Mouse (Mus musculus): ENCODE data around the gene Tasp1.
A peak's percentile ranks its signal among the peaks of the same experiment; 100 is the strongest.
"Not testable (repeated sequence)": the region's sequence is repeated elsewhere in the genome, so short reads cannot be mapped to it uniquely, and the experiment has no call there.

The Tasp1 gene

DNA sequence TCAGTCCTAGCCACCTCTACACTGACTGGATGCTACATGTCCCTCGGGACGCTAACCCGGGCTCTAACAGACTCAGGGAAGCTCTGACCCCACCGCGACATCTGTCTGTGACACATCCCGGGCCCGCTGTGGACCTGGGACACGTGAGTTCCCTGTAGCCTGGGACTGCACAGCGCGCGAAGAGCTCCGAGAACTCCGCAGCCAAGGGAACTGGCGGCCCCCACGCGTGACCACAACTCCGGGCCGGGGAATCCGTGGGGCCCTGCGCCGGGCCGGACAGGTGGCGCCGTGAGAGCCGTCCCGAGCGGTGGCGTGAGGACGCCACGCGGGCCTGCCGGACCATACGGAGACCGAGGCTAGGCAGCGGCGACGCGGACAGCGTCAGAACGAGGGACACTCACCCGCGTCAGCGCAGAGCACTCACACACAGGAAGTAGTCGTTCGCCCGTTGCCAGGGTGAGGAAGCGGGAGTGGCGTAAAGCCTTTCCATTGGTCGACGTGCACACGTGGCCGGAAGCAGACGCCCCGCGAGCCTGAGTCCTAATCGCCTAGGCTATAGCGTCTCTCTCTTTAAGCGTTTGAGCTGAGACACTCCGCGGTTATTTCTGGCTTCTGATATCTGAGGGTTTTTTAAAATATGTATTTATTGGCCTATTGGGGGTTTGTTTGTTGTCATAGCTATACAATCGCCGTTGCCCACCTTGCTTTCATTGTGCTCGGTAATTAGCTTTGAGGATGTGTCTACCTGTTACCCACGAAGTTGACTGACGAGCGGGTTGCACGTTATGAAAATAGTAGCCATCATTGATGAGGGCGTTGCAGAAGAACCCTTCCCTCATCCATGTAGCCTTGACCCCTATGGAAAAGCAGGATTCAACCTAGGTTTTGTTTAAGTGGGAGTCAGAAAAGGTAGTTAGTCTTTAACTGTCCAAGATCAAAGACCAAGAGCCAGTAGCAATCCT lies at the start of gene Tasp1:
TSS of gene Tasp1 (minus strand) at position 453 of the 962 bp plus-strand sequence.
- peak; percentile 87 to 92 for DNase-seq (ENCODE audit: low spot score in 2 of 2)

DNA sequence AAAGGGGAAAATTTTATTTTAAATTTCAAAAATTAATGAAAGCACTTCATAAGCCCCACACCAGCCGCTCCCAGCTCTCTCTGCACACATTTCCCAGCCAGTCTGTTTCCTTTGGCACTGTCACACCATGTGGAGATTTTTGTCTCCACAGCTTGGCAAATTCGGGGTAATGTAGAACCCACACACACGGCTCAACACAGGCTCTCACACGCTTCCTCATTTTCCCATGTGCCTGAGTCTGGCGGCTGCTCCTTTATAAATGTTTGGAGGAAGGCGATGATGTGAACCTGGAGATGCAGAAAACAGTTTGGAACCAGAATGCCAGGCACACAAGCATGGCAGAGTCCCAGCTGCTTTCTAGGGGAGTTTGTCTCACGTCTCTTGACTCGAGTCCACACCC lies 47.2 kb upstream of the Tasp1 start:
- DNase-seq (ENCODE audit: low spot score in 2 of 2), result no peak

DNA sequence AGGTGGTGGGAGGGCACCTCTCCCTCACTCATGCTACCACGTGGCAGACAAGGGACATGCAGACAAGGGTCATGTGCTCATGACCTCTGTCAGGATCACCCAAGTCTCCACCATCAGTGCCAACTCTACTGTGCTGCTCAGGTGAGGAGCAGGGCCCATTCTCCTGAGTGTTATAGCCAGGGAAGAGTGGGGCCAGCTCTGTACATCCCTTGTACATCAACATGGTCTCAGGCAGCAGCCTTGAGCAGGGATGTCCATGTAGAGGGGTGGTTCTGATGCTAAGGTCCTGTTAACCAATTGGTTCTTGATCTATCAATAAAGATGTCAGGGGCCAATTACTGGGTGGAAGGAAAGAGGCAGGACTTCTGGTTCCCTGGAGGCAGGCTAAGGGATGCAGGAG lies 42.3 kb upstream of the Tasp1 start:
- DNase-seq (ENCODE audit: low spot score in 2 of 2), result no peak

DNA sequence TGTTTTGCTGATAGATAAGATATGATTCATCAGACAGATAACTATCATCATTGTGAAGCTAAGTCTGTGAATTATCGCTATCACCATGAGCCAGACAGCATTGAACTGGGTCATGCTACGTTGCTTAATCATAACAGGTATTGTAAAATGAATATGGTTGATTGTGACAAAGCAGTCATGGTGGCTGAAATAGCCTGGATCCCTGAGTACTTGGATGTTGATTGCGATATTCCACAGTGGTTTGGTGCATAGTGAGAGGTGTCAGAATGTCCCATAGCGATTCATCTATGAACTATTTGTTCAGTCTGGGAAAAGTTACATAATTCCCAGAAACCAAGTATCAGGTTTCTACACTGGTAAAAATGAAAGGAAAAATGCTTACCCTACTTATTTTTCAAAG lies 41.0 kb upstream of the Tasp1 start:
- DNase-seq (ENCODE audit: low spot score in 2 of 2), result no peak

DNA sequence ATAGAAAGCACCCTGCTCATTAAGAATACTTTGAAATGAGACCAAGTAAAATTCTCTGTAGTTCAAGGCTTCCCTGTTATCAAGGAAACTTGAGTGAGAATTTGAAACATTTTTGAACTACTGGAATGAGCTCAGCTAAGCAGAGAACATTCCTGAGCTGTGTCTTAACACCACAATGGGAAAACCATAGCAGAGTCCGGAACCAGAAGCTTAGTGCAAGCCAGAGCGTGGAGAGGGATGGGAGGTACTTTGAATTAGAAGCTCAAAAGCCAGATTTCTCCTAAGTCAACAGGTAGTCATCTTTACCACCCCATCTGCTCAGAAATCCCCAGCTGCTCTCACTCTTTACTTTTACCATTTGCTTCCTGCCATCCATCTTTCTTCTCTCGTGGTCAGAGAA lies 38.3 kb upstream of the Tasp1 start:
- DNase-seq (ENCODE audit: low spot score in 2 of 2), result no peak

DNA sequence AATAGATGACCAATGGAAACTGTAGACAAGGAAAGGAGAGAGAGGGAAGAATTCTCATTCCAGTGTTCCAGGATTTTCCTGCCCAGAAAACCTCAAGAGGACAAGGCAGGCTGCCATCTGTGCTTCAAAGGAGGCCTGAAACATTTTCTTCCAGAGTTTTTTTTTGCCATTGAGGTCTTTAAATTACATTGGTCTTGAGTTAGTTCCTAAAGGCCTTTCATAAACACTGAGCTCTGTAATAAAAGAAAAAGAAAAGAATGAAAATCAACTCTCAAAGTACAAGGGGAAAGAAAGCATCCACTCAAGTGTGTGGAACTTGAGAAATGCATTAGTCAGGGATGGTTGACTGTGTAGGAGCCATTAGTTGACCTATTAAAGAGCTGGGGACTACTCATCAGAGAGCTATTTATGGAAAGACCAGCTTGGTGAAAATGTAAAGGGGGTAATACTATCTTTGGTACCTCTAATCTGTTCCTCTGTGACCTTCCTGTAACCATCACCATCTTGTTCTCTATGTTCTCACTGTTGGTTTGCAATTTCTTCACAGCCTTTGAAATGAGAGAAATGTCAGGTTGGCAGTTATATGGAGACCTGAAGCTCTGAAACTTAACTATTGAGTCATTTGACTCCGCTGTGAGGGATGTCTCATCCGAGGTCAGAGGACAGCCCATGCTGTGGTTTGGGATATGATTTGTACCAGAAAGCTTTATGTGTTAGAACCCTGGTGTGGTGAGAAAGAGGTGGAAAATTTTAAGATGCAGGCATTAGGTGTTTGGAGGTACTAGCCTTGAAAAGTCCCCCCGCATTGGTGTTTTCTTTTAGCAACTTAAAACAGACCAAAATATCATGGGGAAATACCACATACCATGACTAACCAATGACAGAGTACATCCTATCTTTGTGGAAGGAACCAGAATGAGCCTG lies 34.2 kb upstream of the Tasp1 start:
- DNase-seq (ENCODE audit: low spot score in 2 of 2), result no peak

DNA sequence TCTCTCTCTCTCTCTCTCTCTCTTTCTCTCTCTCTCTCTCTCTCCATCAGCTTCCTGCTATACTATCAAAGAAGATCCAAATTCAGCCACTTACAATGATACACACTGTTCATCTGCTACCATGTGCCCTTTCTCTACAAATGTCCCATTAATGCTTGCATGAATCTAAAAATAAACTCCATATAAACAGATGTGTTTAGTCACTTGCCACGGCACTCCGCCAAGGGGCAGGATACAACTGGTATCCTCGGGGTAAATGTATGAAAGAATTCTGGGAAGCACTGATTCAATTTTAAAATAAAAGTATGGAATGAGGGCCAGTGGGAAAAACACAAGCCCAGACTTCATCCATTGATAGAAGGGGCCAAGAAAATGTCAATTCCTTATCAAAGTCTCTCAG lies 33.4 kb upstream of the Tasp1 start:
- no peak for DNase-seq (ENCODE audit: low spot score in 2 of 2)

DNA sequence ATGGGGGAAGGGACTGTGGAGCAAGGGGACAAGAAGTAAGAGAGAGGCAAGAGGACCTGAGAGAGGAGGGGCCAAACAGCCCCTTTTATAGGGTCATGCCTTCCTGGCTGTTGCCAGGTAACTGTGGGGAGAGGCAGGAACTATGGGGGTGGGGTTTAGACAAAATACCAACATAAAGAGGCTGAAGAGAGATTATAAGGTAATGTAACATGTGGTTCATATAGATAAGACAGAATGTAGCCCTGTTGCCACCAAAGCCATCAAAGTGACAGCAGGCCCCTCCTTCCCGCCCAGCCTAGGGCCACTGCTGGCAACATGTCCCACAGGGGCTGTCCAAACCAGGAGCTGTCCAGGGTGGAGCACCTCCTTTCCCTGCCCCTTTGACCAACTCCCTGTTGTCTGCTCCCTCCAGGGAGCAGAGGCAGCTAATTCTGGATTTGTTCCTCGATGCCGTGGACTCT lies 30.6 kb upstream of the Tasp1 start:
- DNase-seq (ENCODE audit: low spot score in 2 of 2), result peak in 1 of 2 experiments; percentile 48

DNA sequence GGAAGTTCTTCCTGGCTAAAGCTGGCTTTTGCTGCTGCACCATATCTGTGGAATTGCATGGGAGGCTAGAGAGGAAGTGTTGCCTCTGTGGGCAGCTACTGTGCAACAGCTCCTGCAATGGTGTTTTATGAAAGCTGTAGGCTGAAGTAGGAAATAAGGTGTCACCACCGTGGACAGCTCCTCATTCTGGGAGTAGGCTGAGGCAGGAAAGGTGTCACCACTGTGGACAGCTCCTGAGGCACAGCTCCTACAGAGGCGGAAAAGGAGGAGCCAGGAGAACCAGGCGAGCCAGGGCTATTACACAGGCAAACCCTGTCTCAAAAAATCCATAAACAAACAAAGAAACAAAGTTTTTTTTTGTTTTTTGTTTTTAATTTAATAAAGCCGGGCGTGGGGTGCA lies 29.4 kb upstream of the Tasp1 start:
- DNase-seq (ENCODE audit: low spot score in 2 of 2), result no peak

DNA sequence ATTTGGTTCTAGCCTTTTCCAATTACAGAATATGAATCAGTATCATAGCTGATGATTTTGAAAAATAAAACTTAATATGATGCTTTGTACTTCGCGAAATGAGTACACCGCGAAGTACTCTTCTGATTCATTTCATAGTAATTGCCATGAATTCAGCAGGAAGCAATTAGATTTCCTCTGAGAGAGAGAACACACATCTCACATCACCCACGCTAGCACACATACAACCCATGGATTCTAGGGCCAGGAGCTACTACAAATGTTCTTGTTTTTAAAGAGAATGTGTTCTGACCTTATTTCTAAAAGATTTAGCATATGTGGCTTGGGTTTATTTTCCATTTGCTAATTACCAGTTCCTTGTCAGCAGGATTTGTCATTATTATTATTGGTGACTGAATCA lies 26.8 kb upstream of the Tasp1 start:
- DNase-seq (ENCODE audit: low spot score in 2 of 2), result no peak

DNA sequence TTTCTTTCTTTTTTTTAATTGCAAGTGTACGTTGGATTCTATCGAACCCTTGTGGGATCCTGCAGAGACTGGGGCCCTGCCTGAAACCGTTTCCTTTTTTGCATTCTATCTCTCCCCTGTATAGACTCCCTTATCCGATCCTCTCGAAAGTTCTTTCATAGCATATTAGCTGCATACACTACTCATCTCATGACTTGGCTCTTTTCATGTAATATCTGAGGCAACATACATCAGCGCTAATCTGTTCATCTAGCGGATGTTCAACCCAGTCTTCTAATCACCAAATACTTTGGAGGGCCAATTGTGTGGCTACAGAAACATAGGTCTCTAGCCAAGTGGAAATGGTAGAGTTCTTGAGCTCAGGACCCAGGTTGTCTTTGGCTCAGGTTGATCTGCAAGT lies 17.6 kb upstream of the Tasp1 start:
- DNase-seq (ENCODE audit: low spot score in 2 of 2), result no peak

DNA sequence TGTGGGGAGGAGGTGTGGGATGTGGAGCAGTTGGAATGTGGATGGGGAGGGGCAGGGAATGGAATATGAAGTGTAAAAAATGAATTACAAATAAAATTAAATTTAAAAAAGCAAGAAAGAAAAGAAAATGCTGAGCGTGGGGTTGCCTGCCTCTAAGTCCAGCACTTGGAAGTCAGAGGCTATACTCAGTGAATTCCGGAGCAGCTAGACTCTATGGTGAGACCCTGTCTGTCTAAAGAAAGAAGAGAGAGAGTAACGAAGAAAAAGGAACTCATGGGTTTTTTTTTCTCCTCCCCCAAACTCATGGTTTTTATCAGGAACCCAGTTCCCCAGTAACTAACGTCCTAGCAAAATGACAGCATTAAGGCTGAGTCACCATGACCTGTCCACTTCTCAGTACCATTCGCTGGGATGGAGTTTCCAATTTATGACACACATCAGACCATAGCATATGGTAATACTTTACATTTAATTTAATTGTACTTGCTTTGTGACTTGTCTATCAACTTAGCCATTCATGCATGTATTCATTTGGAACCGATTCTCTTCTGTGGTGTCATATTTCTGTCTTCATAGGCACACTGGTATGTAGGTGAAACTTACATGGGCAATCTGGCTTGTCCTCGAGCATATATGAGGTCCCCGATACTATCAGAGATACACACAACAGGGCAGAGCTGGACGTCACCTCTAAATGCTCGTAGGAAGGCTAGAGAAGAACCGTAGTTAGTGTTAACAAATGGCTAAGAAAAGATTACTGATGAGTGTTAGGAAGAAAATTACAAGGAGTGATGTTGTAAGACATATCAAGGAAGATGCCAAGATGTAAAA lies 14.4 kb upstream of the Tasp1 start:
- DNase-seq (ENCODE audit: low spot score in 2 of 2), result no peak

DNA sequence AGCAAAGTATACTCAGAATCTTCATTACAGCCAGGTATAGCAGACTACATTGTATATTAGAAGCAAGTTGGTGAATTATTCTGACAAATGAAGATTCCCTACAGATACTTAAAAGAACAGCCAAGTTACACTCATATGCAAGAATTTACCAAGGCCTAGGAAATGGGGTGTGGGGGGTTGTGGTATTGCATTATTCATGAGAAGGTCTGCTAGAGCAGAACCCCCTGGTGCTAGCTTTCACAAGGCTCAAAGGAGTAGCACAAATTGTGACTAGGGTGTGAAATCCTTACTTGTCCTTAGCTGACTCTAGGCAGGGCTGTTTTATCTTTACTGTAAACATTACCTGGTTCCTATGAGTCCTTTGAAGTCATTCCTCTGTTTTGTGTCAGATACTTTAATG lies 12.7 kb upstream of the Tasp1 start:
- not testable (repeated sequence) for DNase-seq (ENCODE audit: low spot score in 2 of 2)

DNA sequence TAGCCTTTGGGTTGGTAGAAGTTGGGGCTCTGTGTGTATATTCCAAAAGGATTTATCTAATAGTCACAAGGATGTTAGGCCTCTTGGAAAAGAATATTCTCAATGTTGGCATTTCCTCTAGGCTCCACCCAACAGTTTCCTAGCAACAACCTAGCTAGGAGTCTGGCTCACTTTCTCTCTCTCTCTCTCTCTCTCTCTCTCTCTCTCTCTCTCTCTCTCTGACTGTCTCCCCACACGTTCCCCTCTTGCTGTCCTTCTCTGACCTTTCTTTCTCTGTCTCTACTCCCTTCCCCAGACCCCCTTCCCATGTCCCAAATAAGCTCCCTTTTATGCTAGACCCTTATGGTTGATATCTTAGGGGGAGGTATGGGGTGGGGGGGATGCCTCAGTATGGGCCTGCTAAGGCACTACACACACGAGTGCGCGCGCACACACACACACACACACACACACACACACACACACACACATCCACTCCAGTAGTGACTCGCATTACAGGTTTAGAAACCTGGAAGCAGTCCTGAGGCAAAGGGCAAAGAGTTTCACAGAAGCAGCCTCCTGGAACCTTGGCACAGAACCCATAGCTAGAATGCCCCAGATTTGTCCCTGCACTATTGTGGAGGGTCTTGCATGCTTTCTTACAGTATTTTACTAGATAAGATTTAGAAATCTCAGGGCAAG lies 12.1 kb upstream of the Tasp1 start:
- DNase-seq (ENCODE audit: low spot score in 2 of 2), result no peak

DNA sequence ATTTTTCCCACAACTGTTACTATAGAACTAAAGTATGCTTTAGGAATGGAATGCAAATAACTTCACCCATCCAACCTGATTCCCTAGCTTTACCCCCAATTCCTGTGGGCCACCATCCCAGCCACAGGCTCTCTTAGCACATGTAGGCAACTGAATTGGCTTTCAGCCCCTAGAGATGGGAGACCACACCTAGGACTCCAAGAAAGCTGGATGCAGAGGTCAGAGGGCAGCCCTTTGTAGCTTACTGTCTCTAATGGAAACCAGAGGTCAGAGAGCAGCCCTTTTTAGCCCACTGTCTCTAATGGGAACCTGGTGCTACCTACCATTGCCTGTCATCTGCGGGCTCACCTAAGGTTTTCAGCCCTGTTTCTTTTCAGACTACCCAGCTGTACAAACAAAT lies 10.9 kb upstream of the Tasp1 start:
- no peak for DNase-seq (ENCODE audit: low spot score in 2 of 2)

DNA sequence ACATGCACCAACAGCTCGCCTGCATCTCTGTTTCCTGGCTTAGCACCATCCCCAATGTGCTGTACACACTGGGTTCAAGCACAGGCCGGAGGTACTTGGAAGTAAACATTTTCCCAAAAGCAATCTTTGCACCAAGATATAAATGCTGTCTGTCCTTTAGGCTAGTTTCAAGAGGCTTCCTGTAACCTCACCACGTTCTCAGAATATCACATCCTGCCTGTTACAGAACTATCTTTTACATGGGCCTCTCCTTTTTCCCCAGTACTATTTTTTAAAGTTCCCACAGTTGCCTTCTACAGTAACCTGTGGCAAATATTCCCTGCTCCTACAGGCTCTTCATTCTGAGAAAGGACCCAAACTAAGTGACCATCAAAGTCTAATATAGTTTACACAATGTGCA lies 8.5 kb upstream of the Tasp1 start:
- no peak for DNase-seq (ENCODE audit: low spot score in 2 of 2)

DNA sequence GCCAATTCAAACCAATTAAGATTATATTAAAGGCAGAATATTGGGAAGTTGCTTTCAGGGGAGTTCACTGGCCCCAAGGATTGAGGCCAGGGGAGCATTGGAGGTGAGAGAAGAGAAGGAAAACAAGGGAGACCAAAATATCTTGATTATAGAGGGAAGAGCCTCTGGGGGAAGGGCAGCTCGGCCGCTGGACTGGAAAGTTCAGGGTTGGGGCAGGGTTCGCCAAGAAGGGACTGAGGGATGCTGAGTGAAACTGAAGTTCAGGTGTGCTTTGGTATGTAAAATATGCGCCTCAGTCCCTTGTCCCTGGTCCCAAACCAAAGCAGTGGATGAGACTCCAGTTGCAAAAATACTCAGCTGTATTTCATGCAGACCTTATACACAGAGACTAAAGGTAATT lies 911 bp upstream of the Tasp1 start:
- DNase-seq (ENCODE audit: low spot score in 2 of 2), result no peak

DNA sequence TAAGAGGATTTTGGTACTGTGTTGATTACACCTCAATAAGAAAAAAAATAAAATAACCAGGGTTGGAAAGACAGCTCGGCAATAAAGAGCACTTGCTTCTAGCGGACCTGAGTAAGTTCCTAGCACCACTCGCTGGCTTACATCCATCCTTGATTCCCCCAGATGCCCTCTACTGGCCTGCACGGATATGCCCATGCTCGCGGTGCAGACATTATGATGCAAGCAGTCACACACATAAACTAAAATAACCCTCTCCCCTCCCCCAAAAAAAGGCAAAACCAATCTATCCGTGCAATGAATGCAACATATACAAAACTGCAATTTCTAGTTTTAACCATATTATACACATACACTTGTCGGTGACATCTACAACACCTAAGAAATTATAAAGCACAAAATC lies 929 bp downstream of the Tasp1 start:
- no peak for DNase-seq (ENCODE audit: low spot score in 2 of 2)

DNA sequence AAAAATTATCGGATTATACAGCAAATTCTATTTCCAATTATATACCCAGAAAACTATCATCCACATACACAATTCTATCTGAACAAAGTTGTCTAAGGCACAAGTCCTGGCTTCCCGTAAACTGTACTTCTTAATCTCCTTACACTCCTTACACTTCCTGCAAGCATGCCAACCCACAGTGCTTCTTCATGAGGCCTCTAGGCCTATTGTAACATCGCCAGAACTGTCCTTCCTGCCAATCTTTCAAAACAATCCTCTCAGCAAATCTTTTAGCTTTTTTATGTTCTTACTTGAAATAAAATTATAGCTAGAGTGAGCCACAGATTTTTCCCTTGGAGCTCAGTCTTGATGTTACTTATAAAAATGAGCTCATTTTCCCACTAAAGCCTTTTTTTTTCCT lies 5.1 kb downstream of the Tasp1 start:
- no peak for DNase-seq (ENCODE audit: low spot score in 2 of 2)

DNA sequence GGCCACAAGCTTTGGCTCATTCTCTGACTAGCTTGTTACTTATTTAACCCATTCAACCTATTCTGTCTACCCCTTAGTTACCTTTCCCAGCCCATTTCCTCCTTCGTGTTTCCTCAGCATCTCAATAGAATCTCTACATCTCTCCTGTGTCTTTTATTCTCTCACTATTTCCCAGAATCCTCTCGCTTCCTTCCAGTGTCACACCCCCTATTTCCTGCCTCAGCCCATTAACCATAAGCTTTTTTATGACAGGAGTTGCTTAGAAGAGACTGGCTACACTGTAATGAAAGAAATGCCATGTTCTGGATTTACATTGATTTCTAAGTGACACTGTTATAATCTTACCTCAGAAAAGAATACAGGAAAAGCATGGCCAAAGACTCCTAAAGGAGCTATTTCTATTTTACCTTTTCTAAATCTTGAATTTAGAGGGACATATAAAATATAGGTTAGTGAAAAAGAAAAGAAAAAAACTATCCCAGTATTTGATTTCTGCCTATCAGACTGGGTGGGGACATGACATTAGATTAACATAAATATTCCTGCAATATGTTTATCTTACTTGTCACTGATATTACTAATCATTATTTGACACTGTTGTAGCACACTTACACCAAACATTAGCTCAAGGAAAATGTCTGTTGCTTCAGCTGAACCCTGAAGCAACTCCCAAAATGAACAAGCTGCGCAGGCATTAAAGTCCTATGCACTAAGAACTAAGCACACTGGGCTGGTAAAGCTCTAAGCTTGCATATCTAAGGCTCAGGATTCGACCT lies 6.3 kb downstream of the Tasp1 start:
- DNase-seq (ENCODE audit: low spot score in 2 of 2), result no peak
